Mouse (Mus musculus): ENCODE results near the gene Foxq1.

Gene Foxq1

DNA sequence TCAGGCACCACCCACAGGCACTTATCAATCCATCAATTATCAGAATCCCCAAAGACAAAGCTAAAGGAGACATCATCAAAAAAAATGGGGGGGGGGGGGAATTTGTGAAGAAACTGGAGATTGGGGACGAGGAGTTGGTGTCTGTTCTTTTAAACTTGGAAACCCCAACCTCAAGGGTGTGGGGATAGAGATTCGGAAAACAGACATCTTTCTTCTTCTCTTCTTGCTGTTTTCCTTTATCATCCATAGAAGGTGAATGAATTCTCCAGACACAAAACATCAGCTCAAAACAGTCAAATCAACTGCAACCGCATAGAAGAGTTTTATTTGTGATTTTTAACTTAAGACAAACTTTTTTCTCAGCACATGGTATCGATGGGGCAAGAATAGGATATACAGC, at the start of gene Foxq1:
Foxq1 (plus strand) TSS at position 301 of the 400 bp plus-strand sequence.
- no peak for DNase-seq (ENCODE audit: low spot score in 2 of 2)

DNA sequence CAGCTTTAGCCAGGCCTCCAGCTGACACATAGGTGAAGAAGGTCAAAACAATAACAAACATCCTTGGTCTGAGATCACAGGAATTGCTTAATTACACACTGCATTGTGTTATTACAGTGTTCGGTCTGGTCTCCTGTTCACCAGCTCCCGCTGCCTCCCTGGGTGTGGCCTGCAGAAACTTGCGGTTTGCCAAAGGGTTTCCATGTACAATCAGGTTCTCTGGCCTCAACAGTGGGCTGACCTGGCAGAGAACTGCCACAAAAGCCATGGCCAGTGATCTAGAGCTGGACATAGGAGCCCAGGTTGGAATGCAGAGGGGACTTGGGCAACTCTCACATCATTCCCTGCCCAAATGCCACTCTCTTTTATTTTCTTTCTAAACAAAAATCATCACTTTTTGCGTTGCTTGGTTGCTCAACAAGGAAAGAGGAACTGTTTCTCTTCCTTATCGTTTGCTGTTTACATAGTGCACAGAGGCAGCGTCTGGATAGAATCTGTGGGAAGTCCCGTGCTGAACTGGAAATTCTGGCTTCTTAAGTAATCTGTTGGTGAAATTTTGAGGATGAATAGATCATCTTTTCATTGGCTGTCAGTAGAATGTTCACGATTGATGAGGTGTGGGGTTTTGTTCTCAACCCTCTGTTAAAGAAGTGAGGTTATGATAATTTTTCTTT, 49.3 kb upstream of the Foxq1 start:
- peak; percentile 23 to 26 for DNase-seq (ENCODE audit: low spot score in 2 of 2)

- DNase-seq (ENCODE audit: low spot score in 2 of 2) = peak; percentile 60 to 70
These were observed 40.7 kb upstream of the Foxq1 start for GRCm38 (mm10) chr13:31515261-31515660.

DNA sequence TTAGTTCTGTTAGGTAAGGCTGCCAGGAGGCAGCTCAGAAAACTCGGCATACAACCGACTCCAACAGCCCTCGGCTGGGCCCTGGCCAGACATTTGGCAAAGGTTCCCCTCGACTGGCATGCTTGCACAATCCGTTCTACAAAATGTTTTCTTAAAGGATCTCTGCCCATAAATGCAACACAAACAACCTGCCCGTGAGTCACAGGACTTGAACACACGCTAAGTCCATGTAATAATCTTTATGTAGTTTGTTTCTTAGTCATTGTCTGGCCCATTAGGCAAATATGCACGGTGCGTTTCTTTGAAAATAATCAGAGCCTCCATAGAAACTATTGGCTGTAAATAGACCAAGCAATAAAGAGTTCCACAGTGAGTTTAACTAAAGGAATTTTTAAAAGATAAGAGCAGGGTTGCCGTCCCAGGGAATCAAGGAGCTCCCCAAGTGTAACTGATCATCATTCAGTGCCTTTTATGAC, 37.5 kb upstream of the Foxq1 start:
- peak; percentile 69 to 87 for DNase-seq (ENCODE audit: low spot score in 2 of 2)

DNA sequence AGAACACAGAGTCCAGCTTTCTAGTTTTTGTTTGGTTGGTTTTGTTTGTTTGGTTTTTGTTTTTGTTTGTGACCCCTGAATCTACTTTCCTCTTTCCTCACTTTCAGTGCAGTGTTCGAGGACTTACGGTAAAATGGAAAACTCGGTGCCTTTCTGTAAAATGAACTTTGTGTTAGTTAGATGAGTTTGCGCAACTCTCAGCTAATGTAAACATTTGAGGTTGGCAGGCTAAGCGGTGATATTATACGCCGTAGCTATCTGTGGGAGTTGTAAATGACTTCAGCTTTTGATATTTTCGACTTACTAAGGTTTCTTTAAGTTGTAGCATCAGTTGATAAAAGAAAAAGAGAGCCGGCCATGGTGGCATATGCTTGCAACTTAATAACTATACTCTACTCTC, 37.0 kb upstream of the Foxq1 start:
- DNase-seq (ENCODE audit: low spot score in 2 of 2) = no peak

DNA sequence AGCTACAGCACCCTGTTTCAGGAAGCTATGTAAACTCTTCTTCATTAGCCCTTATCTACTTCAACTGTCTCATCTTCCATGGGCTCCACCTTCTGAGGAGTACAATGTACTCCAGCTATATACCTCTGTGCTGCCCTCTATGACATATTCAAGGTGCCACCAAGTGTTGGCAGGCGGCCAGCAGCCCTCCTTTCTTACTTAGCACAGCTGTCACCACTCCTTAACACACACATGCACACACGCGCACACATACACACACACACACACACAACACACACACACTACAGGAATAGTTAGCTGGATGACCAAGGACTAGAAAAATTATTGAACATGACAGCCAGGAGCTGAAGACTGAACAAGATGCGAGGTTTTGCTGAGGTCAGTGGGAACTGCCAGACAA, 31.0 kb upstream of the Foxq1 start:
- no peak for DNase-seq (ENCODE audit: low spot score in 2 of 2)

DNA sequence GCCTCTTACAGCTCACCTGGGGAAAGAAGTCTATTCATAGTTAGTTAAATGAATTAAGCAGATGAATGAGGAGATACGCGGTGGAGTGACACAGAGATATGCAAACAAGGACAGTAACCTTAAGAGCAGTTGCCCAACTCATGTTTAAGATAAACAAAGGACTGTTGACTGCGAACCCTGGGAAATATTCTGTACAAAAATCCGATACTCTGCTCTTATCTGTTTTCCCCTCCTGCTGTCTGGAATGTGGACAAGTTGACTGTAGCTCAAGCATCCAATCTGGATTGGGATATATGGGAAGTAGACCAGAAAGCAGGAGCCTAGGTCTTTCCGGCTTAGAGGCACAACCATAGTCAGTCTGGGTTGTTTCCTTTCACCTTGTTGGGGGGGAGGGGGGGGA, 24.7 kb upstream of the Foxq1 start:
- no peak for DNase-seq (ENCODE audit: low spot score in 2 of 2)

- DNase-seq (ENCODE audit: low spot score in 2 of 2) = peak; percentile 41 to 62
These were observed 24.3 kb upstream of the Foxq1 start for GRCm38 (mm10) chr13:31531651-31532061.

GRCm38 (mm10) chr13:31534726-31535125, 21.2 kb upstream of the Foxq1 start:
- no peak for DNase-seq (ENCODE audit: low spot score in 2 of 2)

DNA sequence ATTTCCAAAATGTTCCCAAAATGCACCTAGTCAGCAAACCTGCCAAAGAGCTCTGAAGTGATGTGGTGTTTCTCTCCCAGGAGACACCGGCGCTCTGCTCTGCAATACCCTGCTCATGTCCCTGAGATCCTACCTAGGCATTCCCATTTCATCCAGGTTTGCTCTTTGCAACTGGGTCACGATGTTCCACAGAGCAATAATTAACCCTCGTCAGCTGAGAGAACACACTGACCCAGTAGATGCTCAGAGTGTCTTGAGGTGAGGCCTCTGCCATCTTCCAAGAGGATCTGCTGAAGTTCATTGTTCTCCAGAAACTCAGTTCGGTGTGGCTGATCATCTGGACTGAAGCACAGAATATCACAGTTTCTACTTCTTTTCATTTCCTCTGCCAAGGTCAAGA, 12.9 kb upstream of the Foxq1 start:
- DNase-seq (ENCODE audit: low spot score in 2 of 2) = no peak

DNA sequence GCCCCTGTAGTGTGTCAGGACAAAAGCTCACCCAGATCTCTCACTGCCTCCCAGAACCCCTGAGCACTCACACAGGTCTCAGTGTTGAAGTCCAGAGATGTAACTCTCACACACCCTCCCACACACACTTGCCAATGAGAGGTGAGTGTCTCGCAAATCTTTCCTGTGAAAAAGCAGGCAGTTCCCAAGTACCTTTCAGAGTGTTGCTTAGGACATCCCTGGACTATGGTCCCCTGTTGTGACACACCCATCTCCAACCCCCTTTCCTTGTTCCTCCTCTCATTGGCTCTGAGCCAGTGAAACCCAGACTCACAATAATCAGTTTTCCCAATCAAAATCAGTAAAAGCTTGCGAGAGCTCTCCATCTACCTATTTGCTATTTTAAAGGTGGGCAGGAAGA, 9.2 kb upstream of the Foxq1 start:
- no peak for DNase-seq (ENCODE audit: low spot score in 2 of 2)

DNA sequence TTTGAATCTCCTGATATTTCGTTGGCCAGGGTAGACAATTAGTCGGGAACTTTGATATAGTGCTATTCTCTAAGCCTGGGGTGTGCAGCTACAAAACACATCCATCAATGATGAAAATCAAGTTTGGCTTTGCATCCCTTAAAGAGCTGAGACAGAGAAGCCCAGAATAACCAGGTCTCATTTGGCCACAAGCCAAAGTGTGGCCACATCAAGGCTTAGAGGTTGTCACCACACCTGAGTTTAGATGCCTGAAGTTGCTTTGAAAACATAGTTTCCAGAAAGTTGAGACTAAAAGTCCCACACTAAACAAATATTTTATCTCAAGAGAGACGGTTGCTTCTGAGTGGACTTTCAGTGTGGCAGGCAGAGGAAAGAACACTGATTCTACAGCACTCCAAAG, 8.7 kb upstream of the Foxq1 start:
- DNase-seq (ENCODE audit: low spot score in 2 of 2) = no peak

- peak in 1 of 2 experiments; percentile 62 for DNase-seq (ENCODE audit: low spot score in 2 of 2)
These were observed 8.3 kb upstream of the Foxq1 start for GRCm38 (mm10) chr13:31547610-31548009.

- no peak for DNase-seq (ENCODE audit: low spot score in 2 of 2)
These were observed 1.2 kb downstream of the Foxq1 start for GRCm38 (mm10) chr13:31556964-31557767.

DNA sequence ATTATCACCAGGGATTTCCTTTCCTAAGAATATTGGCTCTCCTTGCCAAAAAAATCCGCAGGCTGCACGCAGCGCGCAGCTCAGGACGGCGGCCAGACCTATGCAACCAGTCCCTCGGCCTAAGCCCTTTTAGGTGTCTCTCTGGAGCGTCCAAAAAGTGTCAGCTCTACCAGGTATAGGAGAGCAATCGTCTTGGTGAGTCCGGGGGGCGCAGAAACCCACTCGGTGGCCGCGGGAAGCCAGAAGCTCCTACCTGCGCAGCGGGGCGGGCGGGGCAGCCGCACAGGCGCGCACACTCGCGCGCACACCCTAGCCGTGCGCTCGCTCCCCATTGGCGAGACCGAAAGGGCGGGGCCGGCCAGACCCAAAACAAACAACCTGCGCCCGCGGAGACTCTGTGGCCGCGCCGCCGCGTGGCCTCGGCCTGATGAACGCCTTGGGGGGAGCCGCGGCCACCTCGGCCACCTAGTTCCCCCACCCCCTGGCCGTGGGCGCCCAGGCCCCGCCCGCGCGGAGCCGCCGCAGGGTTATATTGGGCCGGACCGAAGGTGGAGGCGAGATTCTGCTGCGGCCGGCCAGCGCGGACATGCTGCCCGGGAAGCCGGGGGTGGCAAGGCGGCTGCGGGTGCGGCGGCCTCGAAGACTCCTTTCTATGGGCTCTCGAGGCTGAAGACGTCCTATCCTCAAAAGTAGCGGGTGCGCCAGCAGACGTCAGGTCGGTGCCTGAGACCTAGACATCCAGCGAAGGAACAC, 2.0 kb downstream of the Foxq1 start:
- DNase-seq (ENCODE audit: low spot score in 2 of 2) = peak; percentile 83 to 85

DNA sequence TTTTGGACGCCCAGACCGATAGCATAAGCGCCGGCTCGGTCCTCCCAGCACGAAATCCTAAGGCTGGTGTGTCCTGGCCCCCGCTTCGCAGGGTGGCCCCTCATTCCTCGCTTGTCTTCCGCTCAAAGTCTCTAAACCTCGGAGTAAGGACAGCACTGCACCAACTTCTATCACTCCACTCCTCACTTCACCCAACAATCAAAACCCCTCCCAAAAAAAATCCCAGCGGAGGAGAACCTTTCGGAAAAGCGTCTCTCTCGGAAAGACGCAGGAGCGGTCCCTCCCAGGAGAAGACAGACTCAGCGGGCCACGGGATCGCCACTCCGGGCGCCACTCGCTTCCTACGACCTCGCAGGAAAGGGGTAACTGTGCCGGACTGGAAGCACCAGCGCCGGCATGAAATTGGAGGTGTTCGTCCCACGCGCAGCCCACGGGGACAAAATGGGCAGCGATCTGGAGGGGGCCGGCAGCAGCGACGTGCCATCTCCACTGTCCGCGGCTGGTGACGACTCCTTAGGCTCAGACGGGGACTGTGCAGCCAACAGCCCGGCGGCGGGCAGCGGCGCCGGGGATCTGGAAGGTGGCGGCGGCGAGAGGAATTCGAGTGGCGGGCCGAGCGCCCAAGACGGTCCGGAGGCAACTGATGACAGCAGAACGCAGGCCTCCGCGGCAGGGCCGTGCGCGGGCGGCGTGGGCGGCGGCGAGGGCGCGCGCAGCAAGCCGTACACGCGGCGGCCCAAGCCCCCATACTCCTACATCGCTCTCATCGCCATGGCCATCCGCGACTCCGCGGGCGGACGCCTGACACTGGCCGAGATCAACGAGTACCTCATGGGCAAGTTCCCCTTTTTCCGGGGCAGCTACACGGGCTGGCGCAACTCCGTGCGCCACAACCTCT, 2.8 kb downstream of the Foxq1 start, which contains the start of gene A530084C06Rik:
A530084C06Rik (minus strand) TSS at position 813 of the 898 bp plus-strand sequence.
- DNase-seq (ENCODE audit: low spot score in 2 of 2) = peak; percentile 44 to 64

DNA sequence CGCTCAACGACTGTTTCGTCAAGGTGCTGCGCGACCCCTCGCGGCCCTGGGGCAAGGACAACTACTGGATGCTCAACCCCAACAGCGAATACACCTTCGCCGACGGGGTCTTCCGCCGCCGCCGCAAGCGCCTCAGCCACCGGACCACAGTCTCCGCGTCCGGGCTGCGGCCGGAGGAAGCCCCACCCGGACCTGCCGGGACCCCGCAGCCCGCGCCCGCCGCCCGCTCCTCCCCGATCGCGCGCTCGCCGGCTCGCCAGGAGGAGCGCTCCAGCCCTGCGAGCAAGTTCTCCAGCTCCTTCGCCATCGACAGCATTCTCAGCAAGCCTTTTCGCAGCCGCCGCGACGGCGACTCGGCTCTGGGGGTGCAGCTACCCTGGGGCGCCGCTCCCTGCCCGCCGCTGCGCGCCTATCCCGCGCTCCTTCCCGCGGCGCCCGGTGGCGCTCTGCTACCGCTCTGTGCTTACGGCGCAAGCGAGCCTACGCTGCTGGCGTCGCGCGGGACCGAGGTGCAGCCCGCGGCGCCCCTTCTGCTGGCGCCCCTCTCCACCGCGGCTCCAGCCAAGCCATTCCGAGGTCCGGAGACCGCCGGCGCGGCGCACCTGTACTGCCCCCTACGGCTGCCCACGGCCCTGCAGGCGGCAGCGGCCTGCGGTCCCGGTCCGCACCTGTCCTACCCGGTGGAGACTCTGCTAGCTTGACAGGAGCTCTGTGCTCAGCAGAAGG, 3.6 kb downstream of the Foxq1 start:
- DNase-seq (ENCODE audit: low spot score in 2 of 2) = no peak

DNA sequence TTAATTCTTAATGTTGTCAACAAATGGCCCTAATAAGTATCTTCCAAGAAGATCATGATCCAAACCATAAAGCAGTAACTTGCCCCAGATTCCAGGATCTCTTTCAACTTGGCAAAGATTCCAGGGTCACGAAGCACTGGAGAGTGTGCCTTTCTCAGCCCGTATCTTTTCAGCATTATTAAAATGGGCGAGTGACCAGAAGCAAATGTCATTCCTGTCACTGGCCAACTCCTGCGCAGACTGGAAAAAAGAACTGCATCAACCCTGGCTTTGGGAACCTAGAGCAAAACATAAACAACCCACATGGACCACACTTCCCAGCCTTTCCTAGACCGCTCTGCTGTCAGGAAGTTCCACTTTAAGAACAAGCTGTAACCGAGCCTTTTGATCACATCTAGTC, 8.5 kb downstream of the Foxq1 start:
- no peak for DNase-seq (ENCODE audit: low spot score in 2 of 2)

GRCm38 (mm10) chr13:31567099-31567498, 11.2 kb downstream of the Foxq1 start:
- no peak for DNase-seq (ENCODE audit: low spot score in 2 of 2)

GRCm38 (mm10) chr13:31567617-31568294, 11.8 kb downstream of the Foxq1 start:
- DNase-seq (ENCODE audit: low spot score in 2 of 2) = peak in 1 of 2 experiments; percentile 58
